Mouse (Mus musculus): ENCODE measurements around the gene Nfatc4.

The Nfatc4 gene

GRCm38 (mm10) chr14:55822435-55822990, 431 bp upstream of the Nfatc4 start:
- DNase-seq (ENCODE audit: low spot score) = peak; percentile 65

- no peak for DNase-seq (ENCODE audit: low spot score)
Observed at GRCm38 (mm10) chr14:55824001-55824480, 1.1 kb downstream of the Nfatc4 start.

GRCm38 (mm10) chr14:55824481-55825215, 1.7 kb downstream of the Nfatc4 start:
- DNase-seq (ENCODE audit: low spot score) = no peak

GRCm38 (mm10) chr14:55825216-55826051, 2.5 kb downstream of the Nfatc4 start:
- no peak for DNase-seq (ENCODE audit: low spot score)

- no peak for DNase-seq (ENCODE audit: low spot score)
Observed at GRCm38 (mm10) chr14:55826142-55826541, 3.2 kb downstream of the Nfatc4 start.

GRCm38 (mm10) chr14:55826551-55827340, 3.8 kb downstream of the Nfatc4 start:
- DNase-seq (ENCODE audit: low spot score) = no peak

GRCm38 (mm10) chr14:55828716-55829263, 5.8 kb downstream of the Nfatc4 start:
- DNase-seq (ENCODE audit: low spot score) = no peak

- DNase-seq (ENCODE audit: low spot score) = no peak
Observed at GRCm38 (mm10) chr14:55829854-55830253, 6.9 kb downstream of the Nfatc4 start.

- no peak for DNase-seq (ENCODE audit: low spot score)
Observed at GRCm38 (mm10) chr14:55830331-55830730, 7.4 kb downstream of the Nfatc4 start.

- DNase-seq (ENCODE audit: low spot score) = no peak
Observed at GRCm38 (mm10) chr14:55833126-55833525, 10.2 kb downstream of the Nfatc4 start.

- DNase-seq (ENCODE audit: low spot score) = no peak
Observed at GRCm38 (mm10) chr14:55834808-55835533, 12.0 kb downstream of the Nfatc4 start.

- no peak for DNase-seq (ENCODE audit: low spot score)
Observed at GRCm38 (mm10) chr14:55838312-55838711, 15.4 kb downstream of the Nfatc4 start.

GRCm38 (mm10) chr14:55838740-55839139, 15.8 kb downstream of the Nfatc4 start:
- no peak for DNase-seq (ENCODE audit: low spot score)

GRCm38 (mm10) chr14:55840853-55841366, 18.0 kb downstream of the Nfatc4 start:
- DNase-seq (ENCODE audit: low spot score) = no peak

- no peak for DNase-seq (ENCODE audit: low spot score)
Observed at GRCm38 (mm10) chr14:55842794-55843193, 19.9 kb downstream of the Nfatc4 start.

GRCm38 (mm10) chr14:55845506-55846294, 22.8 kb downstream of the Nfatc4 start:
- no peak for DNase-seq (ENCODE audit: low spot score)

GRCm38 (mm10) chr14:55850885-55851284, 27.9 kb downstream of the Nfatc4 start:
- DNase-seq (ENCODE audit: low spot score) = no peak

- no peak for DNase-seq (ENCODE audit: low spot score)
Observed at GRCm38 (mm10) chr14:55852646-55853551, 30.0 kb downstream of the Nfatc4 start.

Data from layer of hippocampus, adult 11-12 months (tissue).